In the genomic region with DNA sequence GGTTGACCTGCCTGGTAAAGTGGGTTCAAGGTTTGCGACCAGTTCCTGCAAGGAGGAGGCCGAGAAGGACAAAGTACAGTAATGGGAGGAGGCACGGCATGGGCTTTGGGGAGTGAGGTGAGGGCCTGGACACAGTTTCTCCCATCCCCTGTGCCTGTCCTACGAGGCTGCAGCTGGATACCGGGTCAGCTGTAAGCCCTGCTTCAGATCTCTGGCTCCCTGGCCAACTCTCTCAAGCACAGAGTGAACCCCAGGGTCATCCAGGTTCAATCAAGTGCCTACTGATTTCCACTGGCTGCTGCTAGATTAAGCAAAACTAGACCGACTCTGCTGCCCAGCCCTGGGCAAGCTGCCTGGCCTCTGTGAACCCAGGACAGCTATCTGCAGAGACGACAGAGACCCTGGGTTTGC, we compare ENCODE assay signal across 12 mouse cellular contexts. TPM values are rescaled to one million over a fixed set of nuclear protein-coding genes. Genes with fewer than 3 reads are reported as not detected.
A peak's percentile ranks its signal among the peaks of the same experiment; 100 is the strongest.
DNase-seq lines count a peak whose midpoint lies in the region; ATAC-seq and TF ChIP-seq lines count a peak whose summit lies in the region.
"Had no signal": no experiment of that assay in that cellular context is flagged by ENCODE, and none has a peak within 500 bp of the region (broad histone marks: within the 10 kb centered on the region; RNA-seq: fewer than 3 reads in every experiment).

No protein-coding gene starts in this region.

- DNase-seq in forebrain, embryonic 10.5 days (ENCODE audit: extremely low spot score, low spot score): no peak
- DNase-seq in forebrain, postnatal 0 days: no peak
- peak; percentile 43 for DNase-seq in cerebellum, adult 9-10 months
- peak; percentile 61 for DNase-seq in kidney, postnatal 10 days
- no peak for DNase-seq in MN1 (ENCODE audit: low spot score)
- DNase-seq in frontal cortex, postnatal 36 days (ENCODE audit: low spot score in 2 of 2): no peak
- no peak for DNase-seq in adrenal gland, postnatal 14 days
- DNase-seq: thymus, adult 2 months had no signal

- 77% methylated on average over 7 of the region's 7 CpGs for WGBS in forebrain, embryonic 10.5 days
- WGBS in forebrain, postnatal 0 days: 77% methylated on average over 7 of the region's 7 CpGs
- WGBS in heart, embryonic 16.5 days: 56% methylated on average over 7 of the region's 7 CpGs

- H3K27me3 ChIP-seq in forebrain, embryonic 10.5 days (ENCODE audit: poor library complexity, severe bottlenecking): peaks cover 9% of the 10 kb centered on the region
- H3K27me3 ChIP-seq in forebrain, postnatal 0 days (ENCODE audit: insufficient read depth, low read length): no peaks in the 10 kb centered on the region
- H3K27me3 ChIP-seq in heart, embryonic 16.5 days (ENCODE audit: control insufficient read depth, insufficient read depth, low read length): no peaks in the 10 kb centered on the region

- peaks cover 91% of the 10 kb centered on the region for H3K4me1 ChIP-seq in forebrain, embryonic 10.5 days
- H3K4me1 ChIP-seq in forebrain, postnatal 0 days (ENCODE audit: insufficient read depth): peaks cover 28% of the 10 kb centered on the region
- peaks cover 72% of the 10 kb centered on the region for H3K4me1 ChIP-seq in heart, embryonic 16.5 days (ENCODE audit: control insufficient read depth, insufficient read depth, low read length)

- peak overlapping the region; percentile 8; the same call in 1 of the 2 replicates for H3K4me3 ChIP-seq in forebrain, embryonic 10.5 days
- H3K4me3 ChIP-seq in forebrain, postnatal 0 days (ENCODE audit: low read depth, low read length): no peak overlapping the region
- H3K4me3 ChIP-seq in heart, embryonic 16.5 days (ENCODE audit: low read length): no peak overlapping the region
- H3K4me3 ChIP-seq: erythroblast, embryonic 14.5 days; myocyte had no signal

- no peak for ATAC-seq in forebrain, postnatal 0 days
- no peak for ATAC-seq in heart, embryonic 16.5 days (replicated peaks; ENCODE audit: extremely low read depth, insufficient read depth, low FRiP score)

- H3K27ac ChIP-seq in forebrain, embryonic 10.5 days: peak overlapping the region; percentile 40
- no peak overlapping the region for H3K27ac ChIP-seq in forebrain, postnatal 0 days (ENCODE audit: low read depth, low read length)
- H3K27ac ChIP-seq in heart, embryonic 16.5 days (ENCODE audit: low read length): peak overlapping the region; percentile 32; the same call in 1 of the 2 replicates

- peaks cover 16% of the 10 kb centered on the region; the same call in 1 of the 2 replicates for H3K36me3 ChIP-seq in forebrain, embryonic 10.5 days (replicated peaks)
- H3K36me3 ChIP-seq in forebrain, postnatal 0 days (ENCODE audit: insufficient read depth): no peaks in the 10 kb centered on the region
- no peaks in the 10 kb centered on the region for H3K36me3 ChIP-seq in heart, embryonic 16.5 days (ENCODE audit: control insufficient read depth, insufficient read depth)

- no peaks in the 10 kb centered on the region for H3K9me3 ChIP-seq in forebrain, embryonic 10.5 days
- H3K9me3 ChIP-seq in forebrain, postnatal 0 days (ENCODE audit: low read length): no peaks in the 10 kb centered on the region
- H3K9me3 ChIP-seq in heart, embryonic 16.5 days (replicated peaks; ENCODE audit: control insufficient read depth, low read length): no peaks in the 10 kb centered on the region

- H3K4me2 ChIP-seq in forebrain, postnatal 0 days (ENCODE audit: low read depth): no peak overlapping the region
- H3K4me2 ChIP-seq in heart, embryonic 16.5 days (ENCODE audit: low read depth, low read length): no peak overlapping the region; the same call in 1 of the 2 replicates

- no peak for TF ChIP-seq CTCF in forebrain, postnatal 0 days (IDR thresholded peaks at IDR 0.05; ENCODE audit: low read depth)

- H3K9ac ChIP-seq in forebrain, postnatal 0 days: no peak overlapping the region
- H3K9ac ChIP-seq in heart, embryonic 16.5 days (ENCODE audit: low read length): peak overlapping the region; percentile 1; the same call in 1 of the 2 replicates

RNA-seq across cellular contexts. Expression of a gene that starts 3.3 kb away (rescaled TPM):
- polyA plus RNA-seq in forebrain, embryonic 10.5 days (2016; fragmentation: Nextera tagmentation; extraction: Ambion mirVana): 46.6 and 49.9 TPM in 2 replicates
- total RNA-seq in forebrain, postnatal 0 days (2014; rRNA removed): 53.4 and 60.3 TPM in 2 replicates
- polyA plus RNA-seq in forebrain, postnatal 0 days (2015; fragmentation: Nextera tagmentation; extraction: Ambion mirVana): 43.4 and 47.0 TPM in 2 replicates
- 39.8 and 46.7 TPM in 2 replicates for polyA plus RNA-seq in heart, embryonic 16.5 days (2015; fragmentation: Nextera tagmentation; extraction: Ambion mirVana)
- 59.6 and 67.1 TPM in 2 replicates for total RNA-seq in adrenal gland, postnatal 14 days (2021)

RNA-seq across cellular contexts. Expression of a gene that starts 49.5 kb away (rescaled TPM):
- polyA plus RNA-seq in forebrain, embryonic 10.5 days (2016; fragmentation: Nextera tagmentation; extraction: Ambion mirVana): not detected in 2 replicates
- not detected in 2 replicates for total RNA-seq in forebrain, postnatal 0 days (2014; rRNA removed)
- polyA plus RNA-seq in forebrain, postnatal 0 days (2015; fragmentation: Nextera tagmentation; extraction: Ambion mirVana): not detected in 2 replicates
- 0.17 and 2.1 TPM in 2 replicates for polyA plus RNA-seq in heart, embryonic 16.5 days (2015; fragmentation: Nextera tagmentation; extraction: Ambion mirVana)
- total RNA-seq in adrenal gland, postnatal 14 days (2021): 0.41 TPM in 1 of 2 replicates, not detected in the other
- total RNA-seq: layer of hippocampus, postnatal 14 days had no signal
- polyA plus RNA-seq: erythroblast, embryonic 14.5 days had no signal

Comparison
In these comparisons a context has a peak if more than half of its experiments do, and no peak if none do; other contexts are left out.
1. DNase-seq: peak in cerebellum, adult 9-10 months (single experiment) and kidney, postnatal 10 days (single experiment); none in forebrain, embryonic 10.5 days (single experiment), forebrain, postnatal 0 days (single experiment), MN1 (single experiment), frontal cortex, postnatal 36 days (0 of 2) and adrenal gland, postnatal 14 days (single experiment).